Comparison of ENCODE assay signal across 25 mouse cellular contexts in genomic region chr19:45209191-45209590, GRCm38 (mm10). TPM values are rescaled to one million over a fixed set of nuclear protein-coding genes. Genes with fewer than 3 reads are reported as not detected.
A peak's percentile ranks its signal among the peaks of the same experiment; 100 is the strongest.
DNase-seq lines count a peak whose midpoint lies in the region; ATAC-seq lines count a peak whose summit lies in the region.
"Had no signal": no experiment of that assay in that cellular context is flagged by ENCODE, and none has a peak within 500 bp of the region (broad histone marks: within the 10 kb centered on the region; RNA-seq: fewer than 3 reads in every experiment).

No protein-coding gene starts in this region.

- ATAC-seq in midbrain, embryonic 11.5 days (ENCODE audit: low FRiP score): no peak
- no peak for ATAC-seq in midbrain, embryonic 14.5 days (ENCODE audit: low FRiP score, low TSS enrichment)
- ATAC-seq in embryonic facial prominence, embryonic 15.5 days (ENCODE audit: insufficient number of reproducible peaks, low FRiP score, low TSS enrichment, low read depth): no peak
- ATAC-seq: activated CD4-positive, CD25-positive, alpha-beta regulatory T cell, adult 4 months; forebrain, embryonic 13.5 days; forebrain, embryonic 15.5 days; forebrain, postnatal 0 days; Patski had no signal

- 0 out of 2 replicates have a peak, but pooled peaks cover 2% of the 10 kb centered on the region for H3K27me3 ChIP-seq in midbrain, embryonic 11.5 days (ENCODE audit: control insufficient read depth, insufficient read depth, low read length)
- H3K27me3 ChIP-seq in midbrain, embryonic 14.5 days (ENCODE audit: control insufficient read depth, insufficient read depth, low read length): peaks cover 12% of the 10 kb centered on the region; the same call in 1 of the 2 replicates
- peaks cover 2% of the 10 kb centered on the region for H3K27me3 ChIP-seq in embryonic facial prominence, embryonic 15.5 days

- DNase-seq in midbrain, embryonic 11.5 days (ENCODE audit: low spot score, missing footprints): peak; percentile 33
- DNase-seq in midbrain, embryonic 14.5 days: no peak
- peak; percentile 25 for DNase-seq in testis, postnatal 10 days (ENCODE audit: low spot score)
- DNase-seq in testis, postnatal 14 days (ENCODE audit: low spot score): no peak
- peak; percentile 78 for DNase-seq in R1 (ENCODE audit: low read depth, low spot score)
- no peak for DNase-seq in heart, adult 11 months
- no peak for DNase-seq in cerebellum, postnatal 14 days
- DNase-seq: adrenal gland, adult 8-10 months; adrenal gland, postnatal 14 days; adrenal gland, postnatal 36 days; cerebellum, adult 11-12 months; cerebellum, adult 2 months; cerebellum, adult 9-10 months; cerebellum, postnatal 10 days; cerebellum, postnatal 36 days; forebrain, postnatal 0 days had no signal

- 76% methylated on average over 1 of the region's 1 CpGs for WGBS in midbrain, embryonic 11.5 days
- WGBS in midbrain, embryonic 14.5 days: 75% methylated on average over 1 of the region's 1 CpGs
- WGBS in embryonic facial prominence, embryonic 15.5 days: 77% methylated on average over 1 of the region's 1 CpGs

- no peak overlapping the region for H3K27ac ChIP-seq in midbrain, embryonic 11.5 days (ENCODE audit: low read depth, low read length)
- no peak overlapping the region for H3K27ac ChIP-seq in midbrain, embryonic 14.5 days (replicated peaks; ENCODE audit: low read depth, low read length)
- H3K27ac ChIP-seq in embryonic facial prominence, embryonic 15.5 days (replicated peaks): peak overlapping the region; percentile 72
- H3K27ac ChIP-seq: forebrain, embryonic 13.5 days; forebrain, embryonic 15.5 days had no signal

- H3K4me1 ChIP-seq in midbrain, embryonic 11.5 days (ENCODE audit: control insufficient read depth, insufficient read depth, low read length): no peaks in the 10 kb centered on the region
- H3K4me1 ChIP-seq in midbrain, embryonic 14.5 days (ENCODE audit: control insufficient read depth, insufficient read depth, low read length): no peaks in the 10 kb centered on the region
- H3K4me1 ChIP-seq in embryonic facial prominence, embryonic 15.5 days: peaks cover 13% of the 10 kb centered on the region
- H3K4me1 ChIP-seq: forebrain, embryonic 15.5 days had no signal

- H3K4me3 ChIP-seq in midbrain, embryonic 11.5 days (ENCODE audit: low read depth, low read length): no peak overlapping the region
- no peak overlapping the region for H3K4me3 ChIP-seq in midbrain, embryonic 14.5 days (replicated peaks; ENCODE audit: low read depth, low read length)
- H3K4me3 ChIP-seq in embryonic facial prominence, embryonic 15.5 days (replicated peaks): no peak overlapping the region
- H3K4me3 ChIP-seq: forebrain, embryonic 13.5 days; forebrain, embryonic 15.5 days had no signal

- no peak overlapping the region for H3K4me2 ChIP-seq in midbrain, embryonic 11.5 days
- no peak overlapping the region for H3K4me2 ChIP-seq in midbrain, embryonic 14.5 days (ENCODE audit: low read length)
- no peak overlapping the region for H3K4me2 ChIP-seq in embryonic facial prominence, embryonic 15.5 days (replicated peaks)
- H3K4me2 ChIP-seq: forebrain, embryonic 13.5 days; forebrain, embryonic 15.5 days had no signal

- no peaks in the 10 kb centered on the region for H3K9me3 ChIP-seq in midbrain, embryonic 11.5 days (ENCODE audit: control insufficient read depth, low read length)
- no peaks in the 10 kb centered on the region for H3K9me3 ChIP-seq in midbrain, embryonic 14.5 days (ENCODE audit: control insufficient read depth, low read length)
- H3K9me3 ChIP-seq in embryonic facial prominence, embryonic 15.5 days (replicated peaks): no peaks in the 10 kb centered on the region
- H3K9me3 ChIP-seq: embryonic facial prominence, embryonic 12.5 days; forebrain, embryonic 13.5 days; forebrain, embryonic 15.5 days; G1E had no signal

- H3K9ac ChIP-seq in midbrain, embryonic 11.5 days (ENCODE audit: low read length): no peak overlapping the region
- H3K9ac ChIP-seq in midbrain, embryonic 14.5 days (replicated peaks; ENCODE audit: low read length): no peak overlapping the region
- H3K9ac ChIP-seq in embryonic facial prominence, embryonic 15.5 days: no peak overlapping the region
- H3K9ac ChIP-seq: embryonic facial prominence, embryonic 12.5 days; forebrain, embryonic 13.5 days; forebrain, embryonic 15.5 days; forebrain, postnatal 0 days had no signal

- H3K36me3 ChIP-seq in midbrain, embryonic 11.5 days (ENCODE audit: control insufficient read depth, insufficient read depth, low read length): no peaks in the 10 kb centered on the region
- H3K36me3 ChIP-seq in midbrain, embryonic 14.5 days (ENCODE audit: control insufficient read depth, insufficient read depth, low read length): no peaks in the 10 kb centered on the region
- H3K36me3 ChIP-seq in embryonic facial prominence, embryonic 15.5 days: no peaks in the 10 kb centered on the region
- H3K36me3 ChIP-seq: embryonic facial prominence, embryonic 12.5 days; forebrain, embryonic 15.5 days; G1E had no signal

RNA-seq across cellular contexts. Expression of gene Lbx1, which starts 26.4 kb away (rescaled TPM):
- not detected in 2 replicates for polyA plus RNA-seq in midbrain, embryonic 11.5 days (2014; fragmentation: Nextera tagmentation; extraction: Ambion mirVana)
- 0.49 and 0.65 TPM in 2 replicates for polyA plus RNA-seq in midbrain, embryonic 14.5 days (2014; fragmentation: Nextera tagmentation; extraction: Ambion mirVana)
- 0.49 and 0.75 TPM in 2 replicates for polyA plus RNA-seq in embryonic facial prominence, embryonic 15.5 days (2015; fragmentation: Nextera tagmentation; extraction: Ambion mirVana)
- polyA plus RNA-seq: activated CD4-positive, CD25-positive, alpha-beta regulatory T cell, adult 4 months; forebrain, embryonic 11.5 days; forebrain, embryonic 13.5 days; forebrain, embryonic 15.5 days; forebrain, postnatal 0 days; G1E; Patski had no signal

RNA-seq across cellular contexts. Expression of gene Tlx1, which starts 58.7 kb away (rescaled TPM):
- polyA plus RNA-seq in midbrain, embryonic 11.5 days (2014; fragmentation: Nextera tagmentation; extraction: Ambion mirVana): 0.27 and 0.32 TPM in 2 replicates
- not detected in 2 replicates for polyA plus RNA-seq in midbrain, embryonic 14.5 days (2014; fragmentation: Nextera tagmentation; extraction: Ambion mirVana)
- polyA plus RNA-seq in embryonic facial prominence, embryonic 15.5 days (2015; fragmentation: Nextera tagmentation; extraction: Ambion mirVana): 1.2 and 1.4 TPM in 2 replicates
- polyA plus RNA-seq: activated CD4-positive, CD25-positive, alpha-beta regulatory T cell, adult 4 months; C2C12; forebrain, embryonic 11.5 days; forebrain, embryonic 15.5 days; forebrain, postnatal 0 days; G1E; Patski had no signal

Comparison
In these comparisons a context has a peak if more than half of its experiments do, and no peak if none do; other contexts are left out.
1. DNase-seq: peak in midbrain, embryonic 11.5 days (single experiment), testis, postnatal 10 days (single experiment) and R1 (single experiment); none in midbrain, embryonic 14.5 days (single experiment), testis, postnatal 14 days (single experiment), heart, adult 11 months (single experiment) and cerebellum, postnatal 14 days (0 of 2).